Mouse (Mus musculus): ENCODE data around the gene Gmds.

- no peak for TF ChIP-seq CTCF (IDR thresholded peaks at IDR 0.05; ENCODE audit: control insufficient read depth, insufficient read depth, insufficient replicate concordance, low read depth, low read length)
- TF ChIP-seq POLR2A (IDR thresholded peaks at IDR 0.05; ENCODE audit: control insufficient read depth, low read depth, low read length), result peak; percentile 47
Measured at GRCm38 (mm10) chr13:32338513-32339365, at the start of gene Gmds.

All from testis, adult 2 months (tissue).